Mouse (Mus musculus): ENCODE results near the gene Fbxl14.

DNA sequence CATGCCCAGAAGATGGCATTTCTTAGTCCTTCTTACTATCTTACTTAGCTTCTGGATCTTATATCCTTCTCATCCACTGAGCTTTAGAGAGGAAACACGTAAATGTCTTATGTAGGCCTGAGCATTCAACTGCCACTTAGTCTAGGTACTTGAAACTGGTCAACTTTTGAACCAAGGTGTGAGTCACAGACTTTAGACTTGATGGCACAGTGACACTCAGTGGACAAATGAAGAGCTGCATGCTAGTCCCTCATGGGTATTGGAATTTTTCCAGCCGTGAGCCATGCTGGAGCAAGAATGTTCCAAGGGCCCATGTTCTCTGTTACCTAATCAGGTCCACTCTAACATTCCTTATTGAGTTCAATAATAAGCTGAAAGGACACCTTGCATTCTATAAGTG is 49.0 kb upstream of the Fbxl14 start:
- TF ChIP-seq CTCF (IDR thresholded peaks at IDR 0.05; ENCODE audit: low read depth) (peak; percentile 85), EP300 (IDR thresholded peaks at IDR 0.05; ENCODE audit: low read depth) (no peak)
